Mouse (Mus musculus) heart, postnatal 0 days (tissue): ENCODE data around the gene Ppp1r15a.

ENCODE experiments used
- CTCF ChIP-seq: IDR thresholded peaks from 2 replicates; pipeline ENCODE4 v1.5.1; 2016; ENCODE audit warnings: antibody characterized with exemption, control low read depth, low read depth
- EP300 ChIP-seq: IDR thresholded peaks from 2 replicates; pipeline ENCODE4 v1.6.1; 2016; ENCODE audit warnings: antibody characterized with exemption, low read depth

DNA sequence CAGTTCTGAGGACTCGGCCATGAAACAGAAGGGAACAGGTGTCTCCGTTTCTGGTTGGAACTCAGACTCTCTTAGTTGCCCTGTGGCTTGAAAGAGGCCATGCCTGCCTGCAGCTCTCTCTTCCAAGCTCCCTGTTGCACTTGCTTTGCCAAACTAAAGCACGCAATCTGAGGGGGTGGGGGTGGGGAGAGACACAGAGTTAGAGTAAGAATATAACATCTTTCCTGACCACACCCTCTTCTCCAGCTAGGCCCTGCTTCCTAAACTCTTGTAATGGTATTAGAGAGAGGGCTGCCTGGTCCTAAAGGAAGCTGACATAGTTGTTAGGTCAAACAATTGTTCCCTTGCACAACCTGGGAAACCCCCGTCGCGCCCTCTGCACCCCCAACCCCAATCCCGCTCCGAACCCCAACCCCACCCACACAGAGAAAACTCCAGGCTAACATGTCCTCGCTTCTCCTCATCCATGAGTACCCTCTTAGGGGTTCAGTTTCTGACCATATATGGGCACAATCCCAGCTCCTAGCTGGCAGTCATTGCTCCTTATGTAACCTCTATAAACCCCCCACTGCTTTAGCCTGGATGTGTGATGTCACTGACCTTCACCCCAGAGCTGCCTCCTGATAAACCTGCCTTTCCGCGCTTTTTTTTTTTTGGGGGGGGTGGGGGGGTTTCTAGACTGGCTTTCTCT is 24.9 kb upstream of the Ppp1r15a start:
- TF ChIP-seq CTCF (no peak), EP300 (no peak)
